Mouse (Mus musculus) layer of hippocampus, postnatal 14 days (tissue): Measurements from ENCODE around the gene Pcp4. TPM values are rescaled to one million over a fixed set of nuclear protein-coding genes. Genes with fewer than 3 reads are reported as not detected.

ENCODE experiments used
- DNase-seq, 2 experiments: peaks; one replicate each; pipeline ENCODE4 v3.0.0; 2021 to 2022; ENCODE audit warnings: low spot score in 2 of 2, mixed read lengths in 1 of 2
- total RNA-seq, 2 experiments: library from RNA; stranded (reverse); gene quantifications; 2 replicates each; pipeline ENCODE4 v1.2.3; 2021

Pcp4 gene
- total RNA-seq, 2 experiments from 2014 or later = 318 to 373 TPM

- peak in 1 of 2 experiments; percentile 23 for DNase-seq
These were observed 96.2 kb downstream of the Pcp4 start for GRCm38 (mm10) chr16:96563350-96564257.

DNA sequence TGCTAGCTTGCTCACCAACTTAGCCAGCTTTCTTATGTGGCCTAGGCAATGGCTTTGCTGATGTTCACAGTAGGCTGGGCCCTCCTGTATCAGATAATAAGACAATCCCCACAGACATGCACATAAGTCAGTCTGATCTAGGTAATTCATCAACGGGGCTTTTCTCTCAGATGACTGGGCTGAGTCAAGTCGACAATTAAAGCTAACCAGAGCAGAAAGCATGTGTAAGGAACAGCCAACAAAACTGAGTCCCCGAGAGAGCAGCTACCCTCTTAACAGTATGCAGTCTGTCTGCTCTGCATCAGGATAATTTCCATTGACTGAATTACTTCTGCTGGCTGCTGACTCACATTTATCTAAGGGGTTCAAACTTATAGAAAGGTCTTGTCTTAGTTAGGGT, 100.0 kb downstream of the Pcp4 start:
- no peak for DNase-seq

Other genes with a start within 250 kb of the Pcp4 start
- gene B3galt5, start 231.8 kb upstream of the Pcp4 start, total RNA-seq = 10 to 100 TPM; 26.0 TPM
- gene Itgb2l, start 24.0 kb upstream of the Pcp4 start, total RNA-seq = not detected